Mouse (Mus musculus) spleen, embryonic (tissue): ENCODE measurements around the gene Rps17.

Experiments
- CTCF ChIA-PET: fragments of 350-600 bp; sonication (Branson Sonifier 250); formaldehyde crosslinking; loops from one replicate; lab custom pipeline; 2022; lab: Charles Lee

The Rps17 gene

GRCm38 (mm10) chr7:81335705-81336431, 9.2 kb downstream of the Rps17 start:
- CTCF ChIA-PET, result interaction anchor here (0.7 kb wide), 1 partner anchor 124 kb away, joined by 3 read pairs; no protein-coding TSS in a partner anchor

DNA sequence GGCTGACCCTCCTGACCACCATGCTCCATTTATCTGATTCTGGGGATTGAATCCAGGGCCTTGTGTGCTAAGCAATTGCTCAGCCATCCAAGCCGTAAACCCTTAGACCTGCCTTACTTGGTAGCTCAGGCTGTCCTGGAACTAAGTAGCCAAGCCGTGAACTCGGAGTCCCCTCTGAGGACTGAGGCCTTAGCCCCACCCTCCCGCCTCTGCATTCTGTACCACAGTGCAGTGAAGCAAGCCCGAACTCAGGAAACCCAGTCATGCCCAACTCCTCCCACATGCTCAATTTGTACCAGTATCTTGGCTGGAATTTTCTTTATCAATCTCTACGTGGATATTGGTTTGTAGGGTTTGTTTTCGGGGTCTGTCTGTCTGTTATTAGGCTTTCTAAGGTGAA, 13.2 kb downstream of the Rps17 start:
- CTCF ChIA-PET, result interaction anchor here (0.7 kb wide), 1 partner anchor 10 kb away, joined by 3 read pairs; no protein-coding TSS in a partner anchor

GRCm38 (mm10) chr7:81330767-81331166, 14.3 kb downstream of the Rps17 start:
- CTCF ChIA-PET, result interaction anchor here (0.6 to 0.7 kb wide), 2 partner anchors 8 to 11 kb away, joined by 3 read pairs; no protein-coding TSS in a partner anchor

- CTCF ChIA-PET, result interaction anchor here (0.6 to 0.7 kb wide), 2 partner anchors 22 to 122 kb away, joined by 3 to 6 read pairs; no protein-coding TSS in a partner anchor
These were observed 17.4 kb downstream of the Rps17 start for GRCm38 (mm10) chr7:81327661-81328060.

DNA sequence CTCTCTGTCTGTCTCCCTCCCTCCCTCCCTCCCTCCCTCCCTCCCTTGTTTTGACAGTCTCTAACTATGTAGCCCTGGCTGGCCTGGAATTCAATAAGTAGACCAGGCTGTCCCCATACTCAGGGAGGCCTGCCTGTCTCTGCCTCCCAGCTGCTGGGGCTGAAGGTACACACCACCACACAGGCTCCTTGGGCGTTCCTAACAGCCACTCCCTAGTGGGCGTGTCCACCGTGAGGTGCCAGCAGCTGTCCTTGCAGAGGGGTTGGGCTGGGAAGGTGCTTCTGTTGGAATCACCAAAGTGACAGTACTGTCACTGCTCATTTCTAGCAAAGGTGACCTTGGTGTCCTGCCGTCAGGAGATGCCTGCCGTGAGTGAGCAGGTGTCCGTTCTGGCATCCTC, 18.2 kb downstream of the Rps17 start:
- CTCF ChIA-PET, result interaction anchor here (0.7 kb wide), 1 partner anchor 21 kb away, joined by 3 read pairs; no protein-coding TSS in a partner anchor

GRCm38 (mm10) chr7:81326043-81326442, 19.0 kb downstream of the Rps17 start:
- CTCF ChIA-PET, result no interaction called here

GRCm38 (mm10) chr7:81321776-81322175, 23.3 kb downstream of the Rps17 start:
- CTCF ChIA-PET, result no interaction called here

DNA sequence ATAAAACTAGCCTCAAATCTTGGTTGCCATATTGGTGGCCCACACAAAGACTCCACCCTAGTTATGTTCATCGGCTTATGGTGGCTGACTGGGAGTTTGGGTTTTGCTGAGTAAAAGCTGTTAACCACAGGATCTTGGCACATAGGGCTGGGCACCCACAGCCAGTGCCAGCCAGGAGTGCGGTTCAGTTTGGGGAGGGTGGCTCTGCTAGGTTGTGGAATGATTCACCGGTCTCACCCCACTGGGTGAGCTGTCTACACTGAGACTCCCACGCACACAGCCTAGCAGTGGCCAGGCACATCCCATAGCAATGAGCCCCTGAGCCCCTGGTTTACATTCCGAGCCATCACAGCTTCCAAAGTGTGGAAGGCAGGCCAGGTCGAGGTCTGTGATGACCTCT, 25.3 kb downstream of the Rps17 start:
- CTCF ChIA-PET, result no interaction called here

DNA sequence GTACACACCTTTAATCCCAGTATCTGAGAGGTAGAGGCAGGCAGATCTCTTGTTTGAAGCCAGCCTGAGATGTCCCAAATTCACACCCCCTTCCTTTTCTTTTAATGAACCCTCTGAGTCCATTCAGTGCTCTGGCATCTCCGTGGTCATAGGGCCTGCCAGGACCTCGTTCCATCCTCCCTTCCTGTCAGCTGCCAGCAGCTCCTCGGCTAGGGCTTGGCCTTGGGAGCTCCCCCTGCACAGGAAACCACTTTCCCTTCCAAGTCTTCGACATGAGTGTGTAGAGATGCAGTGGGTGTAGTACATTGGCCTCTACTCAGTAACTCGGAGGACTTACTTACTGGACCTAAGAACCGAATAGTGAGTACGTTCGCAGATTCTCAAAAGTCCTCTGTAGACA, 29.5 kb downstream of the Rps17 start:
- CTCF ChIA-PET, result no interaction called here

- CTCF ChIA-PET, result no interaction called here
These were observed 33.5 kb downstream of the Rps17 start for GRCm38 (mm10) chr7:81311581-81311980.

DNA sequence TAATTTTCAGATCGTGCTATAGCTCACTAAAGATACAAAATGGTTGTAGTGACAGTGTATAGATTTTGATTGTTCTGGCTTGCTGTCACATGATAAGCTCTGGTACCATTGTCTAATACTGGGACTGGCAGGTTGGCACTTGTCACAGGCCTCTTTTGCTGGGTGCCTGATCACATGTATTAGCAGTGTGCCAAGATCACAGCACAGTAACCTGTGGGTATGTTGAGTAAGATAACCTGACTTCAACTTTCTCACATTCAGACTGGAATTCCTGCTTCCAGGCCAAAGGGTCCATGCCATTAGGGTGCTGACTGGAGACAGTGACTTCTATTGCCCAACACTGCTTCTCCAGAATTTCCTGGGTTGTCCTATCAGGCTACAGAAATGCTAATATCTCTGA, 33.9 kb downstream of the Rps17 start:
- CTCF ChIA-PET, result no interaction called here

GRCm38 (mm10) chr7:81309247-81309646, 35.8 kb downstream of the Rps17 start:
- CTCF ChIA-PET, result no interaction called here

DNA sequence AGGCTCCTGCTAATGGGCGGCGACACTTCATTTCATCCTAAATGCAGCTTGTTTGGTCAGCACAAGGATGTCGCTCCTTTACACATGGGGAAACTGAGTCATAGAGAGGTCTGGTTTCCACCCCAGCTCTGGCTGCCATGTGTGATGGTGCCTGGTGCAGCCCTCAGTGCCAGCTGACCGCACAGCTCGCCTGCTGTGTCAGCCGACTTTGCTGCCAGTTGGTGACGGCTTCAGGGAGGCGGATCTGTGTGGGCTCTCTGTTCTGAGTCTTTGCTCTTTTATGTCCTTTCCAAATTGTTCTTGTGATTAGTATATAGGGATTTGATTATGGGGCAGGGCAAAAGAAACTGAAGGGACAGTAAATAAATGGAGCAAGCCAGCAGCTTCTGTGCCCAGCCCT, 37.3 kb downstream of the Rps17 start:
- CTCF ChIA-PET, result no interaction called here

- CTCF ChIA-PET, result no interaction called here
These were observed 40.4 kb downstream of the Rps17 start for GRCm38 (mm10) chr7:81304675-81305074.

DNA sequence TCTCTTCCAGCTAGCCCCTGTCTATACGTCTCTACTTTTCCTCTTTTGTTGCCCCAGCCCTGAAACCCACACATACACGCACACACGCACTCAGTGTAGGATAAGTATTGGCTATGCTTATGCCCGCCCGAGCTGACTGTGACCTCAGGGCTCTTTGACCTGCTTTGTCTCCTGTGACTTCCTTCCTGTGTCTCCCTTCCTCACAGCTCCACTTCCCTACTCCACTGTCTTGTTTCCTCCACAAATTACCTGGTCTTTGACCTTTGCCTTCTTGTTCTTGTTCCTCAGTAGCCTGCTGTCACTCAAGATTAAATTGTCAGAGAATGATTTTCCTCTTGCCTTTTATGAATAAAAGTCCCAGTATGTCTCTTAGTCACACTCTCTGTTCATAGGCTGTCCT, 41.0 kb downstream of the Rps17 start:
- CTCF ChIA-PET, result no interaction called here

GRCm38 (mm10) chr7:81303682-81304081, 41.4 kb downstream of the Rps17 start:
- CTCF ChIA-PET, result no interaction called here

GRCm38 (mm10) chr7:81301323-81301722, 43.7 kb downstream of the Rps17 start:
- CTCF ChIA-PET, result no interaction called here

DNA sequence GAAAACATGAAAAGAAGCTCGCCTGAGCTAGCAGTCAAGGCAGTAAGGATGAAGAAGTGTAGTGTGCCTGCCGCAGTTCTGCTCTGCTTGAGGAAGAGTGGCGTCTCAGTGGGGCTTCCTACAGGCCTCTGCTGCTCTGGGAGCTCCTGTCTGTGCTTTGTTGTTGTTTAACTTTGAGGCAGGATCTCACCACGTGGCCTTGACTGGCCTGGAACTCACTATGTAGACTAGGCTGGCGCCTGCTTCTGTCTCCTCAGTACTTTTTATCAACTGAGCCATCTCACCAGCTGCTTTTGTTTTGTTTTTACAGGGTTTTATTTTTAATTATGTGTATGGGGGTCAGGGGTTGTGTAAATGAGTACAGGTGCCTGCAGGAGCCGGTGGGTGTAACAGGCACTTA, 46.8 kb downstream of the Rps17 start:
- CTCF ChIA-PET, result no interaction called here

DNA sequence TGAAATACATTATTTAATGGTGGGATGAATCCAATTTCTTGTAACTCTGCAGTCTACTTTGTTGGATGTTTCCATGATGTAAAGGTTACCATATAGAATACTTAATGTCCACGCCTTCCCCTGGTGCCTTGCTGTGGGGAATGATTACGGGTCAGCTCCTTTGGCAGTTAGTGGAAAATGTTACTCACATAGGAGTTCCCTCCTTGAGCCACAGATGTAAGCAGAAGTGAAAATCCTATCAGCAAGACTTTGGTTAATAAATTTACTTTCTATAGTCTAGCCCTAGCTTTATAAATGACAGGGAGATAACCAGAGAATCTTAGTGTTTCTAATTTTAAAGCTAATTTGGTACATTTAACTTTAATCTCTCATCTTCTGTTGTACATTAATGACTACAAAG, 49.9 kb downstream of the Rps17 start:
- CTCF ChIA-PET, result no interaction called here
